Mouse (Mus musculus) lung, postnatal 0 days (tissue): Measurements from ENCODE around the gene Ppm1j. TPM values are rescaled to one million over a fixed set of nuclear protein-coding genes. Genes with fewer than 3 reads are reported as not detected.
"Not testable (repeated sequence)": the region's sequence is repeated elsewhere in the genome, so short reads cannot be mapped to it uniquely, and the experiment has no call there.

ENCODE experiments used
- ATAC-seq: fragments of 200-750 bp; cut with Nextera tagmentation; 2 replicates; pipeline ENCODE4 v1.8.0; 2017; ENCODE audit warnings: moderate library complexity
- DNase-seq: peaks from one replicate; pipeline ENCODE4 v3.0.0-alpha.2; 2016; ENCODE audit warnings: low spot score
- H3K27ac ChIP-seq: fragments of 300-500 bp; sonication (generic); 2 replicates; pipeline ENCODE4 v1.5.1; 2014; ENCODE audit warnings: antibody characterized with exemption, mild to moderate bottlenecking, low read length, mixed read lengths
- H3K27me3 ChIP-seq: fragments of 300-500 bp; sonication (generic); replicated peaks from 2 replicates; pipeline ENCODE4 v1.6.1; 2014; ENCODE audit warnings: low read length, mixed read lengths; ENCODE audit not compliant: insufficient read depth
- H3K36me3 ChIP-seq: fragments of 300-500 bp; sonication (generic); 2 replicates; pipeline ENCODE4 v1.6.1; 2014; ENCODE audit warnings: low read length, mixed read lengths; ENCODE audit not compliant: insufficient read depth
- H3K4me1 ChIP-seq: fragments of 300-500 bp; sonication (generic); 2 replicates; pipeline ENCODE4 v1.6.1; 2014; ENCODE audit warnings: antibody characterized with exemption, low read depth, low read length, mixed read lengths; ENCODE audit not compliant: insufficient read depth
- H3K4me2 ChIP-seq: fragments of 300-500 bp; sonication (generic); replicated peaks from 2 replicates; pipeline ENCODE4 v1.6.1; 2014; ENCODE audit warnings: low read depth, mild to moderate bottlenecking, low read length, moderate library complexity, mixed read lengths
- H3K4me3 ChIP-seq: fragments of 300-500 bp; sonication (generic); 2 replicates; pipeline ENCODE4 v1.5.1; 2014; ENCODE audit warnings: low read depth, low read length
- H3K9ac ChIP-seq: fragments of 300-500 bp; sonication (generic); replicated peaks from 2 replicates; pipeline ENCODE4 v1.6.1; 2014; ENCODE audit warnings: low read depth, mild to moderate bottlenecking
- H3K9me3 ChIP-seq: fragments of 300-500 bp; sonication (generic); 2 replicates; pipeline ENCODE4 v1.6.1; 2016; ENCODE audit warnings: low read length, mixed read lengths
- CTCF ChIP-seq: IDR thresholded peaks from 2 replicates; pipeline ENCODE4 v1.5.1; 2016; ENCODE audit warnings: antibody characterized with exemption, mild to moderate bottlenecking
- EP300 ChIP-seq: IDR thresholded peaks from 2 replicates; pipeline ENCODE4 v1.6.1; 2016; ENCODE audit warnings: antibody characterized with exemption, mild to moderate bottlenecking, control low read depth
- WGBS: fragments of 180-500 bp; shearing (Covaris S2); extraction: QIAGEN DNeasy Blood & Tissue Kit; methylation state at CpG from one replicate; pipeline ENCODE4 v1.1.7; 2014; 5-methylcytosine and 5-hydroxymethylcytosine counted together
- polyA plus RNA-seq: library from polyadenylated mRNA; unstranded; fragments of >200 nt; fragmentation: Nextera tagmentation; extraction: Ambion mirVana; gene quantifications from 2 replicates; pipeline ENCODE4 v1.2.1, GENCODE M21; 2015

The Ppm1j gene
- polyA plus RNA-seq, 1 experiment from 2014 or later: 4.4 TPM

DNA sequence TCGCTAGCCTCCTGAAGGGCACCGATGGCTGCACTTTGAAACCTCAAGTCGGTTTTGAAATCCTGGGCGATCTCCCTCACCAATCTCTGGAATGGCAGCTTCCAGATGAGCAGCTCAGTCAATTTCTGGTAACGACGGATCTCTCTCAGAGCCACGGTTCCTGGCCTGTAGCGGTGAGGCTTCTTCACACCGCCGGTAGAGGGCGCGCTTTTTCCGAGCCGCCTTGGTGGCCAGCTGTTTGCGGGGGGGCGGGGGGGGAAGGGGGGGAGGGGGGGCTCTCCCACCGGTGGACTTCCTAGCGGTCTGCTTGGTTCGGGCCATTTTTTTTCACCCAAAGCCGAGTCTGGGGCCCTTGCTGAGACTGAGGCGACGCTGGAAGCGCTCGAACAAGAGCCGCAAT lies 28.0 kb upstream of the Ppm1j start:
- H3K4me3 ChIP-seq, H3K27me3 ChIP-seq, H3K36me3 ChIP-seq, H3K9ac ChIP-seq, ATAC-seq, H3K4me1 ChIP-seq, H3K27ac ChIP-seq, H3K9me3 ChIP-seq: not testable (repeated sequence)
- WGBS: 22% methylated on average over 18 of the region's 25 CpGs
- 0 out of 2 replicates have a peak overlapping the region, but pooled peaks have one; percentile 14 for H3K4me2 ChIP-seq
- peak; percentile 33 for DNase-seq
- TF ChIP-seq CTCF: peak; percentile 58

DNA sequence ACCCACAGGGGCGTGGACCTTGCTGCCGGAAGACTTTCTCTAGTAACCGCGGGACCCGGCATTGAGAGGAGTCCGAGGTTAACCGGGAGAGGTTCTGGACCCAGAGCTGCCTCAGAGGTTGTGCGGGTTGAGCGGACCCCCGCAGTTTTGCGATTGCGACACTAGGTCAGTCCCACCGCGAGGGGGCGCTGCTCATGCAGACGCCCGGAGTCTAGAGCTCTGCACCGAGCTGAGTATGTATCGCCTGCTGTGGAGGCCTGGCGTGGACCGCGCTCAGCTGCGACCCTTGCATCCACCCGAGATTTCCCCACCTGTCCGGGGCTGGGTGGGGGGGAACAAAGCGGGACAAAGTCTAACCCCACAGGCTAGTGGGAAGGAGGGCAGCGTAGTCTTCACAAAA lies 22.4 kb upstream of the Ppm1j start:
- 3% methylated on average over 27 of the region's 27 CpGs for WGBS

DNA sequence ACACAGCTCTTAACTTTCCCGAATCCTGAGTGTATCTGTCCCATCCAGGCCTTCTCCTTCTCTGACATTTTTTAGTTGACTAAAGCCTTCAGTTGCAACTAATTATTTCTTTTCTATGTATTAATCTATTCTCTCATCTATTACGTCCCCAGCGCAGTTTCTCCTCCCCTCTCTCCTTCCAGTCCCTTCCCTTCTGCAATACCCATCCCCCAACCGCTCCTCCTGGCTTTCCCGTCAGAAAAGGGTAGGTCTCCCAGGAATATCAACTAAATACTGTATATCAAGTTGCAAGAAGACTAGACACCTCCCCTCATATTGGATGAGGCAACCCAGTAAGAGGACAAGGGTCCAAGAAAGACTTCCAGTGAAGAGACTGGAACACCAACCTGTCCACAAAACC lies 22.0 kb upstream of the Ppm1j start:
- no peak overlapping the region; the same call in 1 of the 2 replicates for H3K9ac ChIP-seq
- H3K27me3 ChIP-seq: 0 out of 2 replicates have a peak, but pooled peaks cover 4% of the 10 kb centered on the region
- no peaks in the 10 kb centered on the region for H3K36me3 ChIP-seq
- no peak overlapping the region for H3K27ac ChIP-seq
- DNase-seq: no peak
- H3K4me3 ChIP-seq: peak overlapping the region; percentile 34; the same call in 1 of the 2 replicates
- H3K9me3 ChIP-seq: no peaks in the 10 kb centered on the region
- H3K4me2 ChIP-seq: peak overlapping the region; percentile 57
- 3% methylated on average over 5 of the region's 5 CpGs for WGBS
- no peaks in the 10 kb centered on the region for H3K4me1 ChIP-seq
- no peak for ATAC-seq
- no peak for TF ChIP-seq CTCF
- no peak for TF ChIP-seq EP300

More for the DNA sequence above, 22.4 kb upstream of the Ppm1j start:
- TF ChIP-seq CTCF (peak; percentile 87), EP300 (no peak)
- Histone ChIP-seq H3K9ac (peak overlapping the region; percentile 12; the same call in 1 of the 2 replicates), H3K27me3 (0 out of 2 replicates have a peak, but pooled peaks cover 4% of the 10 kb centered on the region), H3K9me3 (no peaks in the 10 kb centered on the region), H3K4me2 (peak overlapping the region; percentile 57), H3K4me1 (no peaks in the 10 kb centered on the region), H3K4me3 (peak overlapping the region; percentile 34; the same call in 1 of the 2 replicates), H3K36me3 (no peaks in the 10 kb centered on the region), H3K27ac (no peak overlapping the region)
- DNase-seq (peak; percentile 80), ATAC-seq (peak; percentile 66)

DNA sequence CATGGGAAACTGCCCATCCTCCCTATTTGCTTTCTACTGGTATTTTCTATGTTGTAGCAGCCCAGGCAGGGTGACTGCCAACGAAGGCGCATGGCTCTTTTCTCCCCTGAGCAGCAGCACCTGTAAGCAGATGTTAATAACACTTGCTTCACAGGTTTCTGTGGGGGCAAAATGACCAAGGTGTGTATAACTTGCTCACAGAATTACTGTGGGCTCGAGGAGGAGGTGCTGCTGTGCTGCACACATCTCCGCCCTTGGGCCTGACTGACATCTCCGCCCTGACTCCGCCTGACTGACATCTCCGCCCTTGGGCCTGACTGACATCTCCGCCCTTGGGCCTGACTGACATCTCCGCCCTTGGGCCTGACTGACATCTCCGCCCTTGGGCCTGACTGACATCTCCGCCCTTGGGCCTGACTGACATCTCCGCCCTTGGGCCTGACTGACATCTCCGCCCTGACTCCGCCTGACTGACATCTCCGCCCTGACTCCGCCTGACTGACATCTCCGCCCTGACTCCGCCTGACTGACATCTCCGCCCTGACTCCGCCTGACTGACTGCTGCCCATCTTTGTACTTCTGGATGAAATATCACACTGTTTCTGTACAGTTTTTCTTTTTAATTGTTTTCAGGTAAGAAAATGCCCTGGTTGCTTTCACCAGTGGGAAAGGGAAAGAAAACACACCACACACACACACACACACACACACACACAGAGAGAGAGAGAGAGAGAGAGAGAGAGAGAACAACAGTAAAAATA lies 18.6 kb upstream of the Ppm1j start:
- H3K4me2 ChIP-seq, H3K27ac ChIP-seq, H3K36me3 ChIP-seq, H3K9me3 ChIP-seq, H3K4me3 ChIP-seq, H3K27me3 ChIP-seq, ATAC-seq, DNase-seq, H3K4me1 ChIP-seq, H3K9ac ChIP-seq: not testable (repeated sequence)
- WGBS: 26% methylated on average over 19 of the region's 20 CpGs

DNA sequence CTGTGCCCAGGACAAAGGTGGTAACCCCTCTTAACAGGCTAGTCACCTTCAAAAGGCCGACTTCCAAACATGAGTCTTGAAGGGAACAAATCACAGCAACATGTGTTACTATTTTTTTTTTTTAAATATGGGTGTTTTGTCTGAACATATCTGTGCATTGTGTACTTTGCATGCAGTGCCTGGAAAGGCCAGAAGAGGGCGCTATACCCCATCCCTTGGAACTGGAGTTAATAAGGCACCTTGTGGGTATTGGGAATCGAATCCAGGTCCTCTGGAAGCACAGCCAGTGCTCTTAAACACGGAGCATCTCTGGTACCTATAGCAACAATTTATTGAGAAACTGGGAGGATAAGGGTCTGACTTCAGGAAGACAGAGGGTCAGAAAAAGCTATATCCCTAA lies 15.8 kb upstream of the Ppm1j start:
- Histone ChIP-seq H3K4me3 (no peak overlapping the region), H3K9ac (no peak overlapping the region), H3K27me3 (0 out of 2 replicates have a peak, but pooled peaks cover 4% of the 10 kb centered on the region), H3K4me2 (no peak overlapping the region), H3K9me3 (no peaks in the 10 kb centered on the region), H3K27ac (no peak overlapping the region), H3K4me1 (no peaks in the 10 kb centered on the region), H3K36me3 (no peaks in the 10 kb centered on the region)
- ATAC-seq: no peak
- peak; percentile 67 for TF ChIP-seq CTCF
- no peak for TF ChIP-seq EP300
- 17% methylated on average over 4 of the region's 4 CpGs for WGBS
- DNase-seq: no peak

DNA sequence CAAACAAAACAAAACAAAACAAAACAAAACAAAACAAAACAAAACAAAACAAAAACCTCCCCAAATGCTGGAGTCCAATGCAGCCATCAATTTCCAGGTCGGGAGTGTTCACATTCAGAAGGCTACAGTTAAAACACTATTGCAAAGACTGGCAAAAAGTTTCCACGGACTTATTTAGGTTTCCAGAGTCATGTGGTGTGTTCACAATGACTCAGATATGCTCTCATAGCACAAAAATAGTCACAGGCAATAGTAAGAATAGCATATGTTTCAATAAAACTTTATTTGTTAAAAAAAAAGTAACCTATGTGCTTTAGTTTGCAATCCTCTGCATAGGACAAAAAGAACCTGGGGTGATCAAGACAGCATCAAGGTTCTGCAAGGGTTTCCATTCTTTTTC lies 13.7 kb upstream of the Ppm1j start:
- WGBS: 53% methylated on average over 2 of the region's 2 CpGs
- Histone ChIP-seq H3K4me3 (no peak overlapping the region), H3K36me3 (no peaks in the 10 kb centered on the region), H3K4me1 (no peaks in the 10 kb centered on the region), H3K9ac (no peak overlapping the region), H3K4me2 (no peak overlapping the region), H3K27ac (no peak overlapping the region), H3K27me3 (no peaks in the 10 kb centered on the region), H3K9me3 (no peaks in the 10 kb centered on the region)
- ATAC-seq (no peak), DNase-seq (no peak)
- TF ChIP-seq EP300 (no peak), CTCF (no peak)
